Mouse (Mus musculus) myocyte (in vitro differentiated cells): ENCODE measurements around the gene Ccdc88b. TPM values are rescaled to one million over a fixed set of nuclear protein-coding genes. Genes with fewer than 3 reads are reported as not detected.

Experiments used
- H3K27me3 ChIP-seq: one replicate; pipeline ENCODE4 v1.6.1; 2011; ENCODE audit not compliant: control insufficient read depth, insufficient read depth, insufficient read length
- H3K36me3 ChIP-seq: one replicate; pipeline ENCODE4 v1.6.1; 2011; ENCODE audit not compliant: control insufficient read depth, insufficient read depth
- H3K4me2 ChIP-seq: one replicate; pipeline ENCODE4 v1.6.1; 2011; ENCODE audit warnings: low read depth, control low read depth
- H3K4me3 ChIP-seq: one replicate; pipeline ENCODE4 v1.5.1; 2011; ENCODE audit warnings: mild to moderate bottlenecking, control low read depth, moderate library complexity
- H3K79me2 ChIP-seq: one replicate; pipeline ENCODE4 v1.6.1; 2011; ENCODE audit not compliant: control insufficient read depth, insufficient read depth
- H3ac ChIP-seq: one replicate; pipeline ENCODE4 v1.6.1; 2011; ENCODE audit not compliant: control insufficient read depth, insufficient read length
- CEBPB ChIP-seq: IDR thresholded peaks from 2 replicates; pipeline ENCODE4 v1.6.1; 2011; ENCODE audit warnings: mild to moderate bottlenecking, moderate library complexity; ENCODE audit not compliant: poor library complexity, insufficient read depth, severe bottlenecking
- E2F4 ChIP-seq: IDR thresholded peaks from one replicate; pipeline ENCODE4 v1.6.1; 2011; ENCODE audit warnings: mild to moderate bottlenecking, control low read depth, moderate library complexity; ENCODE audit not compliant: insufficient read depth
- MAX ChIP-seq: IDR thresholded peaks from one replicate; pipeline ENCODE4 v1.6.1; 2011; ENCODE audit warnings: low read depth, mild to moderate bottlenecking, control low read depth
- MYOD1 ChIP-seq, 3 experiments: IDR thresholded peaks; one replicate each; pipeline ENCODE4 v1.6.1; 2011; ENCODE audit warnings: control low read depth in 2 of 3, low read depth in 2 of 3, mild to moderate bottlenecking in 2 of 3, moderate library complexity in 1 of 3; ENCODE audit not compliant: insufficient read length in 2 of 3, control insufficient read depth in 1 of 3
- MYOG ChIP-seq, 3 experiments: IDR thresholded peaks; one replicate each; pipeline ENCODE4 v1.6.1; 2011; ENCODE audit warnings: control low read depth in 2 of 3, low read depth in 2 of 3, mild to moderate bottlenecking in 2 of 3; ENCODE audit not compliant: insufficient read length in 2 of 3, control insufficient read depth in 1 of 3, insufficient read depth in 1 of 3
- POLR2A ChIP-seq: IDR thresholded peaks from one replicate; pipeline ENCODE4 v1.6.1; 2011; ENCODE audit warnings: low read depth, mild to moderate bottlenecking, control low read depth, moderate library complexity; ENCODE audit not compliant: insufficient read length
- POLR2AphosphoS2 ChIP-seq: IDR thresholded peaks from one replicate; pipeline ENCODE4 v1.6.1; 2011; ENCODE audit warnings: low read depth, control low read depth; ENCODE audit not compliant: insufficient read length
- REST ChIP-seq: IDR thresholded peaks from one replicate; pipeline ENCODE4 v1.6.1; 2011; ENCODE audit warnings: mild to moderate bottlenecking, control low read depth, moderate library complexity; ENCODE audit not compliant: insufficient read depth, insufficient read length
- SRF ChIP-seq: IDR thresholded peaks from one replicate; pipeline ENCODE4 v1.6.1; 2011; ENCODE audit warnings: low read depth; ENCODE audit not compliant: control insufficient read depth, insufficient read length
- TCF12 ChIP-seq: IDR thresholded peaks from one replicate; pipeline ENCODE4 v1.6.1; 2011; ENCODE audit warnings: mild to moderate bottlenecking, control low read depth; ENCODE audit not compliant: poor library complexity, insufficient read depth, severe bottlenecking
- TCF3 ChIP-seq: IDR thresholded peaks from one replicate; pipeline ENCODE4 v1.6.1; 2011; ENCODE audit warnings: low read depth, control low read depth; ENCODE audit not compliant: insufficient read length
- USF1 ChIP-seq: IDR thresholded peaks from one replicate; pipeline ENCODE4 v1.6.1; 2011; ENCODE audit warnings: low read depth, mild to moderate bottlenecking, control low read depth, moderate library complexity
- polyA plus RNA-seq: library from polyadenylated mRNA; unstranded; fragments of >200 nt; fragmentation: generic; extraction: Trizol; gene quantifications from one replicate; pipeline ENCODE4 v1.2.1, GENCODE M21; 2012; ENCODE audit warnings: missing spikeins

The Ccdc88b gene
- polyA plus RNA-seq, 1 experiment = 0.23 TPM

- no peaks in the 10 kb centered on the region for H3K36me3 ChIP-seq
- TF ChIP-seq CEBPB = no peak
- TF ChIP-seq REST = no peak
- no peak for TF ChIP-seq TCF3
- TF ChIP-seq POLR2A = no peak
- no peak for TF ChIP-seq SRF
- TF ChIP-seq TCF12 = no peak
- TF ChIP-seq MYOD1 (IDR thresholded peaks at IDR 0.05; ENCODE audit: control insufficient read depth in 1 of 3, insufficient read length in 2 of 3, low read depth in 2 of 3) = peak in 1 of 3 experiments; percentile 47
- peak in 2 of 3 experiments; percentile 44 to 67 for TF ChIP-seq MYOG (IDR thresholded peaks at IDR 0.05; ENCODE audit: control insufficient read depth in 1 of 3, insufficient read depth in 1 of 3, insufficient read length in 2 of 3, low read depth in 2 of 3)
- no peak overlapping the region for H3ac ChIP-seq
- no peaks in the 10 kb centered on the region for H3K79me2 ChIP-seq
- H3K27me3 ChIP-seq = no peaks in the 10 kb centered on the region
- no peak overlapping the region for H3K4me2 ChIP-seq
- no peak overlapping the region for H3K4me3 ChIP-seq
These were observed 1.1 kb upstream of the Ccdc88b start for GRCm38 (mm10) chr19:6859032-6859651.

- Histone ChIP-seq H3K27me3 (no peaks in the 10 kb centered on the region), H3K79me2 (no peaks in the 10 kb centered on the region), H3ac (no peak overlapping the region), H3K4me2 (no peak overlapping the region), H3K4me3 (no peak overlapping the region), H3K36me3 (no peaks in the 10 kb centered on the region)
- TF ChIP-seq USF1 (no peak), MYOG (IDR thresholded peaks at IDR 0.05; ENCODE audit: control insufficient read depth in 1 of 3, insufficient read depth in 1 of 3, insufficient read length in 2 of 3, low read depth in 2 of 3) (no peak), E2F4 (no peak), TCF3 (no peak), REST (no peak), POLR2AphosphoS2 (no peak), MAX (no peak), CEBPB (no peak), POLR2A (no peak), TCF12 (no peak), SRF (no peak), MYOD1 (IDR thresholded peaks at IDR 0.05; ENCODE audit: control insufficient read depth in 1 of 3, insufficient read length in 2 of 3, low read depth in 2 of 3) (no peak)
These were observed 513 bp downstream of the Ccdc88b start for GRCm38 (mm10) chr19:6857391-6858005.

- H3K27me3 ChIP-seq = no peaks in the 10 kb centered on the region
- H3K36me3 ChIP-seq = no peaks in the 10 kb centered on the region
- H3K79me2 ChIP-seq = no peaks in the 10 kb centered on the region
- no peak overlapping the region for H3K4me2 ChIP-seq
- H3K4me3 ChIP-seq = no peak overlapping the region
- TF ChIP-seq POLR2AphosphoS2 (no peak), TCF12 (no peak), E2F4 (no peak), SRF (no peak), TCF3 (no peak), POLR2A (no peak), MYOG (IDR thresholded peaks at IDR 0.05; ENCODE audit: control insufficient read depth in 1 of 3, insufficient read depth in 1 of 3, insufficient read length in 2 of 3, low read depth in 2 of 3) (no peak), MYOD1 (IDR thresholded peaks at IDR 0.05; ENCODE audit: control insufficient read depth in 1 of 3, insufficient read length in 2 of 3, low read depth in 2 of 3) (no peak), CEBPB (no peak), REST (no peak), USF1 (no peak), MAX (no peak)
- no peak overlapping the region for H3ac ChIP-seq
These were observed 1.0 kb downstream of the Ccdc88b start for GRCm38 (mm10) chr19:6857003-6857360.

- no peak overlapping the region for H3K4me2 ChIP-seq
- H3K27me3 ChIP-seq = no peaks in the 10 kb centered on the region
- H3K4me3 ChIP-seq = no peak overlapping the region
- no peaks in the 10 kb centered on the region for H3K36me3 ChIP-seq
- H3K79me2 ChIP-seq = no peaks in the 10 kb centered on the region
- H3ac ChIP-seq = no peak overlapping the region
- TF ChIP-seq CEBPB (no peak), POLR2A (no peak), MAX (no peak), E2F4 (no peak), POLR2AphosphoS2 (no peak), SRF (no peak), REST (no peak), TCF3 (no peak)
These were observed 1.6 kb downstream of the Ccdc88b start for GRCm38 (mm10) chr19:6856281-6857002.
